Mouse (Mus musculus) c-Kit-positive CD71-positive TER-119-positive erythroid progenitor cells, embryonic 14.5 days (primary cell): Measurements from ENCODE around the gene Sf3a2.
"Not testable (repeated sequence)": the region's sequence is repeated elsewhere in the genome, so short reads cannot be mapped to it uniquely, and the experiment has no call there.

Source experiments
- DNase-seq: peaks from one replicate; pipeline ENCODE4 v3.0.0-alpha.2; 2013; ENCODE audit warnings: low spot score

The Sf3a2 gene

GRCm38 (mm10) chr10:80804916-80805315, 6.9 kb downstream of the Sf3a2 start, which contains the start of gene Amh:
Gene Amh, plus strand, starts transcription at chr10:80805243.
- DNase-seq: no peak

- DNase-seq: no peak
Observed at GRCm38 (mm10) chr10:80805322-80805721, 7.3 kb downstream of the Sf3a2 start.

DNA sequence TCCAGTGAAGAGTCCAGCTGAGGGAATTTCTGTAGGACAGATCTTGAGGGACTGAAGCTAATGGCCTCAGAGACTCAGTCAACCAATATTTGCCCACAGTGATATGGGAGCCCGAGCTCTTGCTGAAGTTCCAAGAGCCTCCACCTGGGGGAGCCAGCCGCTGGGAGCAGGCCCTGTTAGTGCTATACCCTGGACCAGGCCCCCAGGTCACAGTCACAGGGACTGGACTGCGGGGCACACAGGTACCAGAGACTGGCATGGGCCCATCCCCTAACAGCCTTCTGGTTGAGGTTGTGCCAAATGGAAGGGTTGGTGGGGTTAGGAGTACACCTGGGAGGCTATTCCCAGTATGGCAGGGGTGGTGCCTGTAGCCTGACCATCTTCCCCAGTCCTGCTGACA, 7.9 kb downstream of the Sf3a2 start:
- peak; percentile 73 for DNase-seq

DNA sequence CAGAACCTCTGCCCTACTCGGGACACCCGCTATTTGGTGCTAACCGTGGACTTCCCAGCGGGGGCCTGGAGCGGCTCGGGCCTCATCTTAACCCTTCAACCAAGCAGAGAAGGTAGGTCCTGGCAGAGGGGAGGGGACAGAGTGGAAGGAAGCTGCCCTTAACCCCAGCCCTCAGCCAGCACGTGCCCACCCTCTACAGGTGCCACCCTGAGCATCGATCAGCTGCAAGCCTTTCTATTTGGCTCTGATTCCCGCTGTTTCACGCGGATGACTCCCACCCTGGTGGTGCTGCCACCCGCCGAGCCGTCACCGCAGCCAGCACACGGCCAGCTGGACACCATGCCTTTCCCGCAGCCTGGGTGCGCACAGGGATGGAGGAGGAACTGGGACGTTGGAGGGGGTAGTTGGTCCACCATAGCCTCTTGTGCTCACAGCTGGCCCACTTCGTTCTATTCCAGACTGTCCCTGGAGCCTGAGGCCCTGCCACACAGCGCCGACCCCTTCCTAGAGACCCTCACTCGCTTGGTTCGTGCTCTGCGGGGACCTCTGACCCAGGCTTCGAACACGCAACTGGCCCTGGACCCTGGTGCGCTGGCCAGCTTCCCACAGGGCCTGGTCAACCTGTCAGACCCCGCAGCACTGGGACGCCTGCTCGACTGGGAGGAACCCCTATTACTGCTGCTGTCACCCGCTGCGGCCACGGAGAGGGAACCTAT, 8.5 kb downstream of the Sf3a2 start:
- DNase-seq: no peak

GRCm38 (mm10) chr10:80807057-80807627, 9.1 kb downstream of the Sf3a2 start:
- no peak for DNase-seq

GRCm38 (mm10) chr10:80808099-80808984, 10.3 kb downstream of the Sf3a2 start:
- no peak for DNase-seq

GRCm38 (mm10) chr10:80808985-80809632, 11.1 kb downstream of the Sf3a2 start:
- DNase-seq: no peak

DNA sequence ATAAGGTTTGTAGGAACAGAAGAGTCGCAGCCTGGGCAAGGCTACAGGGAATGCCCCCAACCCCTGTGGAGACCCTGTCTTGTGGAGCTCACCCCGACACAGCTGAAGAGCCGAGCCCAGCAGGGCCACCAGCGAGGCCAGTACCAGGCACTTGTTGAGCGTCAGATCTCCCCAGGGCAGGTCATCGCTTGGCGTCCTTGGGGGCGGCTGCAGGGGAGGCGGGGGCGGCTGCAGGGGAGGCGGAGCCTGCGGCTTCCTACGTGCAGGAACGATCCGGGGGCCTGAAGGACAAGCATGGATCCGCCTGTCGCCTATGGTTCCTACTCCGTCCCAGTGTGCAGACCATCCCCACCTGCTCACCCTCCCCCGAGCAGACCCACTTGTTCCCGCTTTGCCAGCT, 12.1 kb downstream of the Sf3a2 start:
- no peak for DNase-seq

DNA sequence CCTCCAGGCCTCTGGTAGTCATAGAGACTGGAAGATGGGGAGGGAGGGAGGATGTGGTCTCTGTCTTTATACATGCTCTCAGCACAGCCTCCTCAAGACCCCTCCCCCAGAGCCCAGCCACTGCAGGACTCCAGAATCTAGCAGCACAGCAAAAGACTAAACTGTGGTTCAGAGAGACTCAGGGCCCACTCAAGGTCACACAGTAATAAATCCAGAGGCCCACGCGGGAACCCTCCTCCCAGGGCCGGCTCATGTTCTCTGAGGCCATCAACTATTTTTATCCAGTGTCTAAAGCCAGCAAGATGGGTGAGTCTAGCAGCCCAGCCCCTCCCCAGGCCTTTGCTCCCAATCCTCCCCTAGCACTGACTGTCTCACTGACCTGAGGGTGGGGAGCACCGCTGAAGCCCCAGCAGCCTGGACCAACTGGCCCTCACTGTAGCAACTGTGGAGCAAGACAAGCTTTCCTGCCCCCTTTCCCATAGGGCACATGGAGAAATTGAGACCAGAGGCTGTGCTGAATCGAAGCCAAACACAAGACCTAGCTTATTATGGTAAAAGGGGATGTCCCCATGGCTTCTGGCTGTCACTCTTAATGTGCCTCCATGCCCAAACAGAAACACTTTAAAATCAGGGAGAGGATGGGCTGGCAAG, 14.5 kb downstream of the Sf3a2 start:
- DNase-seq: no peak

- no peak for DNase-seq
Observed at GRCm38 (mm10) chr10:80813366-80813765, 15.4 kb downstream of the Sf3a2 start, which contains the start of gene Jsrp1. Gene Jsrp1, minus strand, starts transcription at chr10:80813498.

- DNase-seq: no peak
Observed at GRCm38 (mm10) chr10:80814800-80815199, 16.8 kb downstream of the Sf3a2 start.

DNA sequence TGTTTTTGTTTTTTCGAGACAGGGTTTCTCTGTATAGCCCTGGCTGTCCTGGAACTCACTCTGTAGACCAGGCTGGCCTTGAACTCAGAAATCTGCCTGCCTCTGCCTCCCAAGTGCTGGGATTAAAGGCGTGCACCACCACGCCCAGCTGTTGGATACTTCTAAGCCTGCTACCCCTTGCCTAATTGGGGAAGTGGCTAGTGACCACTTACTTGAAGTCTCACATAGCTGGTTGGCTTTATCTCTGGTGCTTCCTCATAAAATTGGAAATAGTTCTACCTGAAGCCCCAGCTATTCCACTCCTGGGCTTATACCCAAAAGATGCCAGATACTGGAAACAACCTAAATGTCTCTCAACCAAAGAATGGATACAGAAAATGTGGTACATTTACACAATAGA, 18.3 kb downstream of the Sf3a2 start:
- DNase-seq: not testable (repeated sequence)

DNA sequence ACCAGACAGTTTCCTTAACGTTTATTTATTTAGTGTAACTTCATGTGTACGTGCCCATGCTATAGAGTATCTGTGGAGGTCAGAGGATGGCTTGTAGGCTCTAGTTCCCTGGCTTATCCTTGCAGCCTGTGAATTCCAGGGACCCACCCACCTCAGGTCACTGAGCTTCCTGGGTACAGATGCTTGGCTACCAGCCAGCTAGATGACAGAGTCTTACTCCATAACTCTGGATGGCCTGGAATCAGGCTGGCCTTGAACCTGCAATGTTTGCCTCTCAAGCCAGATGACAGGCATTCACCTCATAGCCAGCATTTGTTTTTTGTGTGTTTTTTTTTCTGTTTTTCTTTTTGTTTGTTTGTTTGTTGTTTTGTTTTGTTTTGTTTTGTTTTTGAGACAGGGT, 19.2 kb downstream of the Sf3a2 start:
- DNase-seq: no peak

DNA sequence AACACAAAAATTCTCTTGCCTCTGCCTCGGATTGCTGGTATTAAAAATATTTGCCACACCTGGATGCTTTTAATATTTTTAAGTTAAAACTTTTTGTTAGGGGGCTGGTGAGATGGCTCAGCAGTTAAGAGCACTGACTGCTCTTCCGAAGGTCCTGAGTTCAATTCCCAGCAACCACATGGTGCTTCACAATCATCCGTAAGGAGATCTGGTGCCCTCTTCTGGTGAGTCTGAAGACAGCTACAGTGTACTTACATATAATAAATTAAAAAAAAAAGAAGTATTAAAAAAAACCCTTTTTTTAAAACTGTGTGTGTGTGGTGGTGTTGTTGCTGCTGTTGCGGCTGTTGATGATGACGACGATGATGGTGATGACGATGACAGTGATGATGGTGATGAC, 20.0 kb downstream of the Sf3a2 start:
- DNase-seq: not testable (repeated sequence)

DNA sequence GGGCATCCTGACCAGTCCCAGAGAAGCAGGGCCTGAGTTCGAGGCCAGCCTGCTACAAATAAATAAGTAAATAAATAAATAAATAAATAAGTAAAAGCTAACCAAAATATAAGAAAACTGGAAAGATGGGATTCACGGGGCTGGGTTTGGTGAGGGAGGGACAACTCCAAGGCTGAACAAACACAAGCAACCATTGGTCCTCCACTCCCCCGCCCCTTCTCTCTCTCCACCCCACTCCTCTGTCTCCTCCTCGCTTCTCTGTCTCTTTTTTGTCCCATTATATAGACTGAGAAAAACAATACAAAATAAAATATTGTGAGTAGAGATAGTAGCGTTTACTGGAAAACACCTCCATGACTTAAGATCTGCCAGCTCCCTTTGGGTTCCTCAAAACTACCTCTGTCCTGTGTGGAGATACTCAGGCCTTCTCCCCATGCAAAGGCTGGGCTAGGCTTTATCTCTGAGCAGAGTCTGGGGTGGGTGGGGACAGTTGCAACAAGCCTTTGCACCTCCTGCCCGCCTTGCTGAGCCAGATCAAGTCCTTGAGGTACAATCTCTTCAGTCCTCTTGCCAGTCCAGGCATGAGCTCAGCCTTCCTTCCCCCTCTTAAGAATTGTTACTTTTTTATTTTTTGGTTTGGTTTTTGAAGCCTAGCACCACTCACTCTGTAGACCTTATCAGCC, 20.7 kb downstream of the Sf3a2 start:
- peak; percentile 84 for DNase-seq

DNA sequence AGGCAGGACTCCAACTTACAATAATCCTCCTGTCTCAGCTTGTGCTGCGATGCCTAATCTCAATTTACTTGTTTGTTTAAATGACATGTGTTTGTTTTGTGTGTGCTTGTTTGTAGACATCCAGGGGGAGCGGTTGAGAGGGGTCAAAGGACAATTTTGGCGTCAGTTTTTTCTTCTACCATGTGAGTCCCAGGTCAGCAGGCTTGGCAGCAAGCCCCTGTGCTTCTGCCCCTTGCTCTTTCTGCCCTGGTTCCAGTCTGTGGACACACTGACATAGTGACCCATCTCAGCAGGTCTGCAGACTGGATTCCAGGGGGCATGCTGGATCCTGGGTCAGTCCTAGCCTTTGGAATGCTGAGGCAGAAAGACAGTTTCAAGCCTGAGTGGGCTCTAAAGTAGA, 21.4 kb downstream of the Sf3a2 start:
- DNase-seq: no peak

DNA sequence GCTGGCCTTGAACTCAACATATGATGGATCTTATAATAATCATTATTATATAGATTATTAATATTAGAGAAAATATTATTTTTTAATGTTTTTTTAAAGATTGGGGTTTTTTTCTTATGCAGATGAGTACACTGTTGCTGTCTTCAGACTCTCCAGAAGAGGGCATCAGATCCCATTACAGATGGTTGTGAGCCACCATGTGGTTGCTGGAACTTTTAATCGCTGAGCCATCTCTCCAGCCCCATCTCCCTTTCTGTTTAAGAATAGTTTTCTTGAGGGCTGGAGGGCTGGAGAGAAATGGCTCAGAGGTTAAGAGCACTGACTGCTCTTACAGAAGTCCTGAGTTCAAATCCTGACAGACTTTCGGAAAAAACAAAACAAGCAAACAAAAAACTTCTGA, 24.0 kb downstream of the Sf3a2 start:
- no peak for DNase-seq

DNA sequence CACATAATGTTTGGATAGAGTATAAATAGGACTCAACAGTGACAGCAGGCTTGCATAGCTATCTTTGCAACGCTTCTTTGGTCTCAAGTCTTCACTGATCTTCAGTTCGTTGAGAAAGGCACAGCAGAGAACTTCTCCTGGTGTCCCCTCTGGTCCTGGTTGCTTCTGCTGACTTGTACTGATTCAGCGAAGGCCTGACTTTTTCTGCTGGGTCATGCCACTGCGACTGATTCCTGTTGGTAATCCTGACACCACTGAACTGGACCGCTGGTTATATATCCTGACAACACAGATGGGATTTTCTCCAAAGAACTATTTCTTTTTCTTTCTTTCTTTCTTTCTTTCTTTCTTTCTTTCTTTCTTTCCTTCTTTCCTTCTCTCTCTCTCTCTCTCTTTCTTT, 24.5 kb downstream of the Sf3a2 start:
- no peak for DNase-seq

DNA sequence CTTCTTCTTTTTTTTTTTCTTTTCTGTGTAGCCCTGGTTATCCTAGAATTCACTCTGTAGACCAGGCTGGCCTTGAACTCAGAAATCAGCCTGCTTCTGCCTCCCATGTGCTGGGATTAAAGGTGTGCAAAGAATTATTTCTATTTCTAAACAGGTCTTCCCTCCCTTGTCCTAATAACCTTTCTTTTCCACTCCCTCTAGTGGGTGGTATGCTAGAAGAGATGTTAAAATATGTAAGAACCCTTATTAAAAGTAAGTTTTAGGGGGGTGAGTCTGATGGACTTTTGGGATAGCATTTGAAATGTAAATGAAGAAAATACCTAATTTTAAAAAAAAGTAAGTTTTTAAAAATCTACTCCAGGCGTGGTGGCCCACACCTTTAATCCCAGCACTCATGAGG, 25.3 kb downstream of the Sf3a2 start:
- DNase-seq: no peak

- no peak for DNase-seq
Observed at GRCm38 (mm10) chr10:80823847-80824643, 26.0 kb downstream of the Sf3a2 start.
